Mouse (Mus musculus): ENCODE data around the gene Lrrc42.

DNA sequence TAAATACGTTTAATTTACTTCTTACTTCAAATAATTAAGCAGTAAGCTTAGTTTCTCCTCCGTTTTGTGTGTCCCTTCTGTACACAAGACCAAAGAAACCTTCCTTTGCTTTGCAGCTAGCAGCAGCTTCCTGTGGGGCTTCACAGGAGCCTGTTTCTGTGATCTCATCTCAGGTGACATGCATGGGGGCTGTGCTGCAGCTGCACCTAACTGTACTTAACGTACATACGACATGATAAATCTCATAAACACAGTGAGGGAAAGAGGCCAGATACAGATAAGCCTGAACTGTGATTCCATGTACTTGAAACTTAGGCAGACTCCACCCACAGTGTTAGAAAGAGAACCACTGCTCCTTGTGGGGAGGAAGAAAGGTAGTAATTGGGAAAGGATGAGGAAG, 6.7 kb upstream of the Lrrc42 start:
- TF ChIP-seq CTCF (IDR thresholded peaks at IDR 0.05 in 2 of 3, conservative IDR thresholded peaks at IDR 0.05 in 1 of 3; ENCODE audit: control insufficient read depth in 1 of 3, insufficient read depth in 1 of 3, low read depth in 2 of 3, low read length in 3 of 3, poor library complexity in 1 of 3, severe bottlenecking in 1 of 3) (no peak), EP300 (IDR thresholded peaks at IDR 0.05; ENCODE audit: low read depth in 1 of 2, low read length in 2 of 2) (0 out of 4 replicates have a peak, but pooled peaks of 1 of the 2 experiments have one; percentile 24), POLR2A (IDR thresholded peaks at IDR 0.05; ENCODE audit: control insufficient read depth in 1 of 2, insufficient read depth in 1 of 2, low read depth in 1 of 2, low read length in 2 of 2, poor library complexity in 1 of 2) (no peak), RAD21 (IDR thresholded peaks at IDR 0.05; ENCODE audit: low read depth, low read length) (no peak)

Data from MEL (cell line).